Mouse (Mus musculus): ENCODE results near the gene Dab2ip. TPM values are rescaled to one million over a fixed set of nuclear protein-coding genes. Genes with fewer than 3 reads are reported as not detected.

The Dab2ip gene
- polyA plus RNA-seq, 1 experiment from 2014 or later = 46.6 TPM

GRCm38 (mm10) chr2:35691257-35692049 is 133.4 kb downstream of the Dab2ip start:
- peak overlapping the region; percentile 68 for H3K4me2 ChIP-seq (ENCODE audit: low read length)
- H3K9me3 ChIP-seq (ENCODE audit: control insufficient read depth, low read length) = no peaks in the 10 kb centered on the region
- peak overlapping the region; percentile 70 for H3K9ac ChIP-seq (ENCODE audit: low read length)
- no peaks in the 10 kb centered on the region for H3K27me3 ChIP-seq (ENCODE audit: control insufficient read depth, insufficient read depth, low read length)
- H3K4me1 ChIP-seq (ENCODE audit: control insufficient read depth in 2 of 2, insufficient read depth in 2 of 2, low read length in 2 of 2) = peaks cover 85 to 100% of the 10 kb centered on the region in 2 experiments
- peak; percentile 65 for ATAC-seq (ENCODE audit: insufficient number of reproducible peaks, insufficient read depth, low FRiP score, low read depth)
- peak overlapping the region; percentile 79 to 91 for H3K27ac ChIP-seq (replicated peaks in 1 of 2; ENCODE audit: control insufficient read depth in 1 of 2, insufficient read depth in 1 of 2, low read depth in 2 of 2, low read length in 2 of 2)
- H3K36me3 ChIP-seq (ENCODE audit: control insufficient read depth, insufficient read depth, low read length) = peaks cover 2% of the 10 kb centered on the region; the same call in 1 of the 2 replicates
- peak overlapping the region; percentile 29 to 33; a peak in 3 of 4 replicates for H3K4me3 ChIP-seq (ENCODE audit: control insufficient read depth in 1 of 2, insufficient read depth in 1 of 2, low read depth in 1 of 2, low read length in 2 of 2)
- 11% methylated on average over 7 of the region's 7 CpGs for WGBS

- H3K27ac ChIP-seq (replicated peaks in 1 of 2; ENCODE audit: control insufficient read depth in 1 of 2, insufficient read depth in 1 of 2, low read depth in 2 of 2, low read length in 2 of 2) = peak overlapping the region; percentile 47 to 91
- no peaks in the 10 kb centered on the region for H3K36me3 ChIP-seq (ENCODE audit: control insufficient read depth, insufficient read depth, low read length)
- H3K4me2 ChIP-seq (ENCODE audit: low read length) = peak overlapping the region; percentile 68
- no peak for ATAC-seq (ENCODE audit: insufficient number of reproducible peaks, insufficient read depth, low FRiP score, low read depth)
- no peaks in the 10 kb centered on the region for H3K27me3 ChIP-seq (ENCODE audit: control insufficient read depth, insufficient read depth, low read length)
- 61% methylated on average over 11 of the region's 11 CpGs for WGBS
- peak overlapping the region; percentile 70 for H3K9ac ChIP-seq (ENCODE audit: low read length)
- H3K4me3 ChIP-seq (ENCODE audit: control insufficient read depth in 1 of 2, insufficient read depth in 1 of 2, low read depth in 1 of 2, low read length in 2 of 2) = peak overlapping the region; percentile 29 to 33
- peaks cover 87 to 100% of the 10 kb centered on the region in 2 experiments for H3K4me1 ChIP-seq (ENCODE audit: control insufficient read depth in 2 of 2, insufficient read depth in 2 of 2, low read length in 2 of 2)
- H3K9me3 ChIP-seq (ENCODE audit: control insufficient read depth, low read length) = no peaks in the 10 kb centered on the region
Observed at GRCm38 (mm10) chr2:35692272-35692900, 134.3 kb downstream of the Dab2ip start.

GRCm38 (mm10) chr2:35693037-35693436 is 135.0 kb downstream of the Dab2ip start:
- H3K9ac ChIP-seq (ENCODE audit: low read length) = peak overlapping the region; percentile 70

GRCm38 (mm10) chr2:35694111-35694510 is 136.0 kb downstream of the Dab2ip start:
- 20% methylated on average over 2 of the region's 2 CpGs for WGBS
- Histone ChIP-seq H3K9me3 (ENCODE audit: control insufficient read depth, low read length) (no peaks in the 10 kb centered on the region), H3K4me3 (ENCODE audit: control insufficient read depth in 1 of 2, insufficient read depth in 1 of 2, low read depth in 1 of 2, low read length in 2 of 2) (no peak overlapping the region), H3K36me3 (ENCODE audit: control insufficient read depth, insufficient read depth, low read length) (no peaks in the 10 kb centered on the region), H3K4me1 (ENCODE audit: control insufficient read depth in 2 of 2, insufficient read depth in 2 of 2, low read length in 2 of 2) (peaks cover 86 to 100% of the 10 kb centered on the region in 2 experiments), H3K9ac (ENCODE audit: low read length) (peak overlapping the region; percentile 70), H3K27ac (replicated peaks in 1 of 2; ENCODE audit: control insufficient read depth in 1 of 2, insufficient read depth in 1 of 2, low read depth in 2 of 2, low read length in 2 of 2) (peak overlapping the region; percentile 18 to 73), H3K27me3 (ENCODE audit: control insufficient read depth, insufficient read depth, low read length) (no peaks in the 10 kb centered on the region), H3K4me2 (ENCODE audit: low read length) (peak overlapping the region; percentile 68)
- ATAC-seq (ENCODE audit: insufficient number of reproducible peaks, insufficient read depth, low FRiP score, low read depth) = no peak

More at GRCm38 (mm10) chr2:35693037-35693436, 135.0 kb downstream of the Dab2ip start:
- Histone ChIP-seq H3K36me3 (ENCODE audit: control insufficient read depth, insufficient read depth, low read length) (no peaks in the 10 kb centered on the region), H3K4me1 (ENCODE audit: control insufficient read depth in 2 of 2, insufficient read depth in 2 of 2, low read length in 2 of 2) (peaks cover 87 to 100% of the 10 kb centered on the region in 2 experiments), H3K9me3 (ENCODE audit: control insufficient read depth, low read length) (no peaks in the 10 kb centered on the region), H3K4me2 (ENCODE audit: low read length) (peak overlapping the region; percentile 68), H3K4me3 (ENCODE audit: control insufficient read depth in 1 of 2, insufficient read depth in 1 of 2, low read depth in 1 of 2, low read length in 2 of 2) (peak overlapping the region; percentile 29 to 33), H3K27me3 (ENCODE audit: control insufficient read depth, insufficient read depth, low read length) (no peaks in the 10 kb centered on the region), H3K27ac (replicated peaks in 1 of 2; ENCODE audit: control insufficient read depth in 1 of 2, insufficient read depth in 1 of 2, low read depth in 2 of 2, low read length in 2 of 2) (peak overlapping the region; percentile 47 to 91; a peak in 2 of 4 replicates)
- WGBS = 53% methylated on average over 7 of the region's 7 CpGs
- no peak for ATAC-seq (ENCODE audit: insufficient number of reproducible peaks, insufficient read depth, low FRiP score, low read depth)

- Histone ChIP-seq H3K4me1 (ENCODE audit: control insufficient read depth in 2 of 2, insufficient read depth in 2 of 2, low read length in 2 of 2) (peaks cover 79 to 98% of the 10 kb centered on the region in 2 experiments), H3K27me3 (ENCODE audit: control insufficient read depth, insufficient read depth, low read length) (no peaks in the 10 kb centered on the region), H3K36me3 (ENCODE audit: control insufficient read depth, insufficient read depth, low read length) (no peaks in the 10 kb centered on the region), H3K9me3 (ENCODE audit: control insufficient read depth, low read length) (no peaks in the 10 kb centered on the region), H3K27ac (replicated peaks in 1 of 2; ENCODE audit: control insufficient read depth in 1 of 2, insufficient read depth in 1 of 2, low read depth in 2 of 2, low read length in 2 of 2) (peak overlapping the region; percentile 62 to 85), H3K9ac (ENCODE audit: low read length) (peak overlapping the region; percentile 58), H3K4me2 (ENCODE audit: low read length) (peak overlapping the region; percentile 55), H3K4me3 (ENCODE audit: control insufficient read depth in 1 of 2, insufficient read depth in 1 of 2, low read depth in 1 of 2, low read length in 2 of 2) (no peak overlapping the region)
- 32% methylated on average over 7 of the region's 7 CpGs for WGBS
- no peak for ATAC-seq (ENCODE audit: insufficient number of reproducible peaks, insufficient read depth, low FRiP score, low read depth)
Observed at GRCm38 (mm10) chr2:35696193-35696541, 138.1 kb downstream of the Dab2ip start.

GRCm38 (mm10) chr2:35696542-35697391 is 138.7 kb downstream of the Dab2ip start:
- WGBS = 13% methylated on average over 3 of the region's 3 CpGs
- peaks cover 79 to 97% of the 10 kb centered on the region in 2 experiments for H3K4me1 ChIP-seq (ENCODE audit: control insufficient read depth in 2 of 2, insufficient read depth in 2 of 2, low read length in 2 of 2)
- H3K4me3 ChIP-seq (ENCODE audit: control insufficient read depth in 1 of 2, insufficient read depth in 1 of 2, low read depth in 1 of 2, low read length in 2 of 2) = 0 out of 4 replicates have a peak overlapping the region, but pooled peaks of 1 of the 2 experiments have one; percentile 7
- H3K27me3 ChIP-seq (ENCODE audit: control insufficient read depth, insufficient read depth, low read length) = no peaks in the 10 kb centered on the region
- H3K36me3 ChIP-seq (ENCODE audit: control insufficient read depth, insufficient read depth, low read length) = no peaks in the 10 kb centered on the region
- H3K9me3 ChIP-seq (ENCODE audit: control insufficient read depth, low read length) = no peaks in the 10 kb centered on the region
- H3K9ac ChIP-seq (ENCODE audit: low read length) = peak overlapping the region; percentile 58
- no peak for ATAC-seq (ENCODE audit: insufficient number of reproducible peaks, insufficient read depth, low FRiP score, low read depth)
- peak overlapping the region; percentile 55 for H3K4me2 ChIP-seq (ENCODE audit: low read length)
- H3K27ac ChIP-seq (replicated peaks in 1 of 2; ENCODE audit: control insufficient read depth in 1 of 2, insufficient read depth in 1 of 2, low read depth in 2 of 2, low read length in 2 of 2) = peak overlapping the region; percentile 69 to 85

- H3K27me3 ChIP-seq (ENCODE audit: control insufficient read depth, insufficient read depth, low read length) = no peaks in the 10 kb centered on the region
- WGBS = 83% methylated on average over 3 of the region's 3 CpGs
- no peaks in the 10 kb centered on the region for H3K36me3 ChIP-seq (ENCODE audit: control insufficient read depth, insufficient read depth, low read length)
- no peak overlapping the region for H3K4me3 ChIP-seq (ENCODE audit: control insufficient read depth in 1 of 2, insufficient read depth in 1 of 2, low read depth in 1 of 2, low read length in 2 of 2)
- no peak overlapping the region for H3K9ac ChIP-seq (ENCODE audit: low read length)
- H3K27ac ChIP-seq (replicated peaks in 1 of 2; ENCODE audit: control insufficient read depth in 1 of 2, insufficient read depth in 1 of 2, low read depth in 2 of 2, low read length in 2 of 2) = 0 out of 4 replicates have a peak overlapping the region, but pooled peaks of 1 of the 2 experiments have one; percentile 34
- peaks cover 79 to 96% of the 10 kb centered on the region in 2 experiments for H3K4me1 ChIP-seq (ENCODE audit: control insufficient read depth in 2 of 2, insufficient read depth in 2 of 2, low read length in 2 of 2)
- no peak for ATAC-seq (ENCODE audit: insufficient number of reproducible peaks, insufficient read depth, low FRiP score, low read depth)
- H3K9me3 ChIP-seq (ENCODE audit: control insufficient read depth, low read length) = no peaks in the 10 kb centered on the region
- no peak overlapping the region for H3K4me2 ChIP-seq (ENCODE audit: low read length)
Observed at GRCm38 (mm10) chr2:35697768-35698167, 139.7 kb downstream of the Dab2ip start.

Data from heart, embryonic 14.5 days (tissue).